Mouse (Mus musculus) T-cell, adult 66 days (primary cell): ENCODE results near the gene Rrad. TPM values are rescaled to one million over a fixed set of nuclear protein-coding genes. Genes with fewer than 3 reads are reported as not detected.

Experiments used
- total RNA-seq, 2 experiments: library from RNA; stranded (reverse); gene quantifications; 3 replicates in 1 of 2; 4 replicates in 1 of 2; pipeline ENCODE4 v1.2.4; 2023

Gene Rrad
- total RNA-seq = 10 to 100 TPM; 25.7 to 27.6 TPM

DNA sequence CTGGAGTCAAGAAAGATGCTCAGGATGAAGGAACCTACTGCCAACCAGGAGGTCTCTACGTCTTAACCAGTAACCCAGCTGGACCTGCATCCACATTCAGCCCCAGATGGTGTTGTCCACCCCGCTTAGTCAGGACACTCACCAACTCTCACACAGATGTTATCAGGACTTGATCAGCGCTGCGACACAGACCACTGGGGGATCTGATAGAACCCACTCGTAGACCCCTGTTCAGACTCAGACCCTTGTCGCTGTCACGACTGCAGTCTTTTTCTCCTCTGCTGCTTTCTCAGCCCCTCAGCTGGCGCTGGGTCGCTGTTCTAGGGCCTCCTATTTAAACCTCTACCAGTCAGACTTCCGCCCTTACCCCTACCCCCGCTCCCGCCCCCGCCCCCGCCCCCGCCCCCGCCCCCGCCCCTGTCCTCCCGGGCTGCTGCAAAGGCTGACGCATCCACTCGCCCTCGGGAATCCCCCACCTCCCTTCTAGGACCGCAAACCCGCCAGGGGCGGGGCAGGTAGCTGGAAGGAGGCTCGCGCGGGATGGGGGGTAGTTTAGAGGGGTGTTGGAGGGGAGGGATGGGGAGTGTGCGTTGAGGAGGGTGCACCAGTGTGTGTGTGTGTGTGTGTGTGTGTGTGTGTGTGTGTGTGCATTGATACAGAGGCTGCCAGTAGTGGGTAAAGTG lies at the start of gene Rrad:
Gene Rrad (minus strand): TSS at position 347 of the 683 bp plus-strand sequence.

GRCm38 (mm10) chr8:104641426-104642323 lies 10.5 kb upstream of the Rrad start, which contains the start of gene Ciao2b:
TSS of gene Ciao2b (minus strand) at chr8:104641965.

GRCm38 (mm10) chr8:104624161-104624560 lies 7.0 kb downstream of the Rrad start, which contains the start of gene Cdh16:
TSS of gene Cdh16 (minus strand) at chr8:104624396.

GRCm38 (mm10) chr8:104591133-104591834 lies 39.8 kb downstream of the Rrad start, which contains the start of gene Pdp2:
TSS of gene Pdp2 (plus strand) at chr8:104591451.

Other genes with a start within 250 kb of the Rrad start
- 1 to 10 TPM; 3.3 to 4.2 TPM for gene Cmtm4, start 235.5 kb downstream of the Rrad start, total RNA-seq
- 10 to 100 TPM; 78.1 to 79.6 TPM for gene Dync1li2, start 188.3 kb downstream of the Rrad start, total RNA-seq
- gene Terb1, start 121.4 kb downstream of the Rrad start, total RNA-seq = under 1 TPM in 1 of 2 experiments, not detected in 1; 0.26 TPM
- 10 to 100 TPM; 43.6 to 51.3 TPM for gene Nae1, start 96.7 kb downstream of the Rrad start, total RNA-seq
- gene Car7, start 96.6 kb downstream of the Rrad start, total RNA-seq = 1 to 10 TPM; 2.5 to 3.0 TPM
- 10 to 100 TPM; 10.2 to 13.8 TPM for gene Pdp2, start 39.9 kb downstream of the Rrad start, total RNA-seq
- 1 to 10 TPM in 1 of 2 experiments, not detected in 1; 1.2 TPM for gene Cdh16, start 6.9 kb downstream of the Rrad start, total RNA-seq
- gene Ciao2b, start 10.6 kb upstream of the Rrad start, total RNA-seq = 10 to 100 TPM; 33.4 to 43.1 TPM
- gene Ces2a, start 102.7 kb upstream of the Rrad start, total RNA-seq = not detected
- gene Ces2b, start 200.2 kb upstream of the Rrad start, total RNA-seq = not detected
- gene Ces2c, start 215.7 kb upstream of the Rrad start, total RNA-seq = 1 to 10 TPM in 1 of 2 experiments, not detected in 1; 1.0 TPM